Mouse (Mus musculus) bone marrow macrophage, adult 2 months (primary cell): ENCODE results near the gene Fhit. TPM values are rescaled to one million over a fixed set of nuclear protein-coding genes. Genes with fewer than 3 reads are reported as not detected.

Source experiments
- H3K27ac ChIP-seq: 2 replicates; pipeline ENCODE4 v1.5.1; 2012; ENCODE audit warnings: low read depth, low read length; ENCODE audit not compliant: insufficient read depth
- H3K4me1 ChIP-seq: 2 replicates; pipeline ENCODE4 v1.6.1; 2012; ENCODE audit warnings: low read length; ENCODE audit not compliant: control insufficient read depth, insufficient read depth
- H3K4me3 ChIP-seq: 2 replicates; pipeline ENCODE4 v1.5.1; 2012; ENCODE audit warnings: mild to moderate bottlenecking, low read length, moderate library complexity; ENCODE audit not compliant: insufficient read depth
- CTCF ChIP-seq: IDR thresholded peaks from 2 replicates; pipeline ENCODE4 v1.5.1; 2012; ENCODE audit warnings: low read depth, mild to moderate bottlenecking, low read length, moderate library complexity
- POLR2A ChIP-seq: IDR thresholded peaks from 2 replicates; pipeline ENCODE4 v1.6.1; 2012; ENCODE audit warnings: mild to moderate bottlenecking, low read depth, low read length, borderline replicate concordance
- polyA plus RNA-seq: library from polyadenylated mRNA; stranded (reverse); fragments of >200 nt; gene quantifications from 2 replicates; pipeline ENCODE4 v1.2.4, GENCODE M21; 2012; ENCODE audit not compliant: missing spikeins, insufficient read depth, insufficient read length

Gene Fhit
- polyA plus RNA-seq, 1 experiment, result 3.4 TPM

DNA sequence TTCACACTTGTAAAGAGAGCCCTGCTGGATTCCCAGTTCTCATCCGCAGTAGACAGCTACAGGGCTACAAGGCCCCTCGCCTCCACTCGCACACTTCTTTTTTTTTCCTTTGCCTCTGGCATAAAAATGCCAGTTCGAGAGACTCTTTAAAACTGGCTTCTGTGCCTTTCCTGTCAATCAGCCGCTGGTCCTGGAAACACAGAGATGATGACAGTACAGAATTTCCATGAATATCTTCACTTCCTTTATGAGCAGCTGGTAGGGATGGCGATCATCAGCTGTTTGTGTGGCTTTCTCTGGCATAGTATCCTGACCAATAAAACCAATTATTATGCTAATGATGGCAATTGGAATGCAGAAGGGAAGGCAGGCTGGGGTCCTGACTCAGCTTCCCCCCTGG lies 1626.3 kb downstream of the Fhit start:
- TF ChIP-seq POLR2A (no peak), CTCF (no peak)
- no peaks in the 10 kb centered on the region for H3K4me1 ChIP-seq
- H3K27ac ChIP-seq, result no peak overlapping the region
- H3K4me3 ChIP-seq, result no peak overlapping the region

DNA sequence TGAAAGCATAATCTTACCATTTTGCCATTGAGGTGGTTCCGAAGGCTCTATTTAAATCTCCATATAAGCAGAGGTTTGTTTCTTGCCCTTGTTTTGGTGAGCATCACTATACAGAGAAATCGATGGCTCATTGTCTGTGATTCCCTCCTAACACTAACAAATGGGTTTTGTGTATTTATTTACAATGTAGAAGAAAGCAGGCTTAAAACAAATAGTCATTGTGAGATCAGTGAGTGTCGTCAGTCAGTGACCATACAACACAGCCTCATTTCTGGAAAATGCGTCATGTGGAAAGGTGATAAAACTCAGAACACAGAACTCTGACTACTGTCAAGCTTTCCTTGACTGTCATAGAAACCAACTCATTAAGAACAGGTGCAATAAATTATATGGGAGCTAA lies 1632.6 kb downstream of the Fhit start:
- Histone ChIP-seq H3K4me1 (no peaks in the 10 kb centered on the region), H3K4me3 (no peak overlapping the region), H3K27ac (no peak overlapping the region)
- TF ChIP-seq CTCF (no peak), POLR2A (no peak)

DNA sequence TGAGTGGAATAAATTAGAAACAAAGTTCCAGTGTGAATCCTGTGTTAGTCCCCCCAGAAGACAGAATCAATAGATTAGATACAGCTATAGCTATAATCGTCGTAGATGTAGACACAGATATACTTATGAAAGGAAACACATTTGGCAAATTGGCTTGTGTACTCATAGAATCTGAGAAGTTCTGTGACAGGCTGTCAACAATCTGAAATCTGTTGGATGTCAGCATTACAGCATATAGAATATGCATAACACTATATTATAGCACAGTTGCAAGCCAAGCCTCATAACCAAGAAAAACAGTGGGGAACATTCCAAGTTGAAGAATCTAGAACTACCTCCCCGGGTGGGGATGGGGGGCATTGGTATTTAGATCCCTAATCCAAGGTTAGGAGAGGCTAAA lies 1635.7 kb downstream of the Fhit start:
- TF ChIP-seq CTCF, result no peak
- TF ChIP-seq POLR2A, result no peak
- no peaks in the 10 kb centered on the region for H3K4me1 ChIP-seq
- H3K4me3 ChIP-seq, result no peak overlapping the region
- no peak overlapping the region for H3K27ac ChIP-seq

DNA sequence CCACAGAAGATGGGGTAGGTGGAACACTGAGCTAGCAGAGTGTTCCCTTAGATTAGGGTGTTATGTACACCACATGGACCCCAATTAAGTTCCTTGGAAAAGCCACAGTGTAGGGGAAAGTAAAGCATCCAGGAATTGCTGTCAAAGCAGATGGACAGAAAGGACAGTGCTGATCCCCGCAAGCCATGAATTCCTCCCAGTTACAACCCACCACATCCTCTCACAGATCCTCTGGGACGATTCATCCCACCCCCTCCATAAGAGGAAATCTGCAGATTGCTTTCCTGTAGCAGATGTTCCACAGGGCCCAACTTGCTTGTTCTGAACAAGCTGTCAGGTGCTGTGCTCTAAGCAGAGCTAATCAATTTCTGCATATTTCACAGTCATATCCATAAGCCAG lies 1644.2 kb downstream of the Fhit start:
- no peaks in the 10 kb centered on the region for H3K4me1 ChIP-seq
- H3K27ac ChIP-seq, result no peak overlapping the region
- H3K4me3 ChIP-seq, result no peak overlapping the region
- no peak for TF ChIP-seq POLR2A
- no peak for TF ChIP-seq CTCF

DNA sequence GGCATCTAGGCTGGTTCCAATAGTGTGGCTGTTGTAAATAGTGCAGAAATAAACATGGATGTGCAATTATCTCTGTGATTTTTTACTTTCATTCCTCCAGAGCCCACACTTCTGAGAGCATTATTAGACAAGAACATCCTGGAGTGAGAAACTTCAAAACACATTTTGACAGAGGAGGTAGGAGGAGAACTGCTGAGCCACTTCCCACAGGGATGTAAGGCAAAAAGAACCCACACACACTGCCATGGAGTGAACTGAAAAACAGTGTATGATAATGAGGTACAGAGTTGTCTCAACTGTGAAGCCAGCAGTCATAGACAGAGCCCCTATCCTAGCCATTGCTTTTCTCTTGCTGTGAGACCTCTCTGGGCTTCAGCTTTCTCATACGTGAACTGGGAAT lies 1652.2 kb downstream of the Fhit start:
- TF ChIP-seq POLR2A, result no peak
- TF ChIP-seq CTCF, result no peak
- H3K4me1 ChIP-seq, result no peaks in the 10 kb centered on the region
- no peak overlapping the region for H3K27ac ChIP-seq
- no peak overlapping the region for H3K4me3 ChIP-seq

Other genes starting within 250 kb of the Fhit start
- 8.8 and 10.5 TPM in 2 replicates for gene Gm3839, start 194.7 kb upstream of the Fhit start, polyA plus RNA-seq